Mouse (Mus musculus) G1E (cell line): ENCODE data around the gene Gm10203.

Source experiments
- CTCF ChIP-seq: IDR thresholded peaks from 2 replicates; pipeline ENCODE4 v1.5.1; 2012; ENCODE audit warnings: low read depth, low read length, inconsistent platforms, mixed read lengths
- POLR2AphosphoS5 ChIP-seq: IDR thresholded peaks from 2 replicates; pipeline ENCODE4 v1.6.1; 2012; ENCODE audit warnings: low read depth, low read length, inconsistent platforms; ENCODE audit not compliant: insufficient replicate concordance

GRCm38 (mm10) chr6:149179064-149179463 is 49.1 kb downstream of the Gm10203 start:
- TF ChIP-seq CTCF: no peak
- TF ChIP-seq POLR2AphosphoS5: no peak
